In genomic region chr16:23901411-23901810, GRCm38 (mm10) we compare ENCODE assay signal across 28 mouse cellular contexts. TPM values are rescaled to one million over a fixed set of nuclear protein-coding genes. Genes with fewer than 3 reads are reported as not detected.
A peak's percentile ranks its signal among the peaks of the same experiment; 100 is the strongest.
DNase-seq lines count a peak whose midpoint lies in the region; ATAC-seq lines count a peak whose summit lies in the region.
"Had no signal": no experiment of that assay in that cellular context is flagged by ENCODE, and none has a peak within 500 bp of the region (broad histone marks: within the 10 kb centered on the region; RNA-seq: fewer than 3 reads in every experiment).

No protein-coding gene starts in this region.

- no peaks in the 10 kb centered on the region for H3K36me3 ChIP-seq in heart, embryonic 12.5 days
- no peaks in the 10 kb centered on the region for H3K36me3 ChIP-seq in forebrain, embryonic 12.5 days (replicated peaks)
- H3K36me3 ChIP-seq: embryonic facial prominence, embryonic 12.5 days; embryonic facial prominence, embryonic 15.5 days; forebrain, embryonic 15.5 days; heart, embryonic 10.5 days; hindbrain, embryonic 12.5 days; hindbrain, embryonic 15.5 days had no signal

- H3K4me2 ChIP-seq in heart, embryonic 12.5 days = no peak overlapping the region
- no peak overlapping the region for H3K4me2 ChIP-seq in forebrain, embryonic 12.5 days
- H3K4me2 ChIP-seq: embryonic facial prominence, embryonic 12.5 days; embryonic facial prominence, embryonic 15.5 days; forebrain, embryonic 15.5 days; hindbrain, embryonic 12.5 days; hindbrain, embryonic 15.5 days had no signal

- no peak overlapping the region for H3K9ac ChIP-seq in heart, embryonic 12.5 days
- no peak overlapping the region for H3K9ac ChIP-seq in forebrain, embryonic 12.5 days
- H3K9ac ChIP-seq: embryonic facial prominence, embryonic 12.5 days; embryonic facial prominence, embryonic 15.5 days; forebrain, embryonic 15.5 days; hindbrain, embryonic 12.5 days; hindbrain, embryonic 15.5 days had no signal

- no peaks in the 10 kb centered on the region for H3K9me3 ChIP-seq in heart, embryonic 12.5 days (replicated peaks)
- H3K9me3 ChIP-seq in forebrain, embryonic 12.5 days = no peaks in the 10 kb centered on the region
- H3K9me3 ChIP-seq: embryonic facial prominence, embryonic 12.5 days; embryonic facial prominence, embryonic 15.5 days; forebrain, embryonic 15.5 days; heart, embryonic 10.5 days; hindbrain, embryonic 12.5 days; hindbrain, embryonic 15.5 days had no signal

- H3K4me1 ChIP-seq in heart, embryonic 12.5 days (replicated peaks) = peaks cover 11% of the 10 kb centered on the region
- H3K4me1 ChIP-seq in forebrain, embryonic 12.5 days = peaks cover 13% of the 10 kb centered on the region

- WGBS in heart, embryonic 12.5 days = 81% methylated on average over 7 of the region's 7 CpGs
- 92% methylated on average over 7 of the region's 7 CpGs for WGBS in forebrain, embryonic 12.5 days

- no peak for ATAC-seq in heart, embryonic 12.5 days (ENCODE audit: insufficient number of reproducible peaks, low FRiP score)
- ATAC-seq in forebrain, embryonic 12.5 days (ENCODE audit: low FRiP score) = no peak
- ATAC-seq: activated CD4-positive, CD25-positive, alpha-beta regulatory T cell, adult 4 months; forebrain, embryonic 15.5 days; intestine, postnatal 0 days; Patski had no signal

- H3K27me3 ChIP-seq in heart, embryonic 12.5 days (replicated peaks) = peaks cover 12% of the 10 kb centered on the region; the same call in 1 of the 2 replicates
- peaks cover 11% of the 10 kb centered on the region; the same call in 1 of the 2 replicates for H3K27me3 ChIP-seq in forebrain, embryonic 12.5 days
- H3K27me3 ChIP-seq: embryonic facial prominence, embryonic 12.5 days; hindbrain, embryonic 12.5 days; hindbrain, embryonic 15.5 days had no signal

- H3K4me3 ChIP-seq in heart, embryonic 12.5 days = no peak overlapping the region
- H3K4me3 ChIP-seq in forebrain, embryonic 12.5 days (replicated peaks) = no peak overlapping the region
- H3K4me3 ChIP-seq: embryonic facial prominence, embryonic 12.5 days; embryonic facial prominence, embryonic 15.5 days; forebrain, embryonic 15.5 days; heart, adult 2 months; heart, embryonic 10.5 days; hindbrain, embryonic 12.5 days; hindbrain, embryonic 15.5 days had no signal

- DNase-seq in heart, adult 11 months = peak; percentile 58
- DNase-seq in ES-CJ7 (ENCODE audit: low read depth, low spot score) (peak; percentile 42), ZHBTc4 (ENCODE audit: low read depth, low spot score) (peak; percentile 22)
- no peak for DNase-seq in thymus, postnatal 25 days
- DNase-seq: adrenal gland, adult 8-10 months; adrenal gland, postnatal 25 days; B cell, adult 2 months; cerebellum, adult 11-12 months; cerebellum, adult 8-10 months; cerebellum, postnatal 14 days; gastrocnemius, postnatal 25 days; heart, adult 2 months had no signal

- H3K27ac ChIP-seq in heart, embryonic 12.5 days (ENCODE audit: poor library complexity, severe bottlenecking) = no peak overlapping the region
- H3K27ac ChIP-seq in forebrain, embryonic 12.5 days = no peak overlapping the region
- H3K27ac ChIP-seq: embryonic facial prominence, embryonic 12.5 days; embryonic facial prominence, embryonic 15.5 days; forebrain, embryonic 15.5 days; heart, adult 2 months; heart, embryonic 10.5 days; hindbrain, embryonic 12.5 days; hindbrain, embryonic 15.5 days had no signal

RNA-seq across cellular contexts. Expression of gene Sst, which starts 10.7 kb away (rescaled TPM):
- 0.26 TPM in 1 of 2 replicates, not detected in the other for polyA plus RNA-seq in heart, embryonic 12.5 days (2016; fragmentation: Nextera tagmentation; extraction: Ambion mirVana)
- polyA plus RNA-seq in forebrain, embryonic 12.5 days (2016; fragmentation: Nextera tagmentation; extraction: Ambion mirVana) = 43.4 and 45.5 TPM in 2 replicates
- polyA plus RNA-seq: activated CD4-positive, CD25-positive, alpha-beta regulatory T cell, adult 4 months; gonadal fat pad, adult 2 months; heart, adult 2 months; heart, embryonic 14.5 days; heart, postnatal 0 days; Patski had no signal

RNA-seq across cellular contexts. Expression of gene Rtp2, which starts 30.8 kb away (rescaled TPM):
- polyA plus RNA-seq in heart, embryonic 12.5 days (2016; fragmentation: Nextera tagmentation; extraction: Ambion mirVana) = not detected in 2 replicates
- 0.29 and 0.83 TPM in 2 replicates for polyA plus RNA-seq in forebrain, embryonic 12.5 days (2016; fragmentation: Nextera tagmentation; extraction: Ambion mirVana)
- polyA plus RNA-seq: activated CD4-positive, CD25-positive, alpha-beta regulatory T cell, adult 4 months; forebrain, embryonic 11.5 days; forebrain, embryonic 15.5 days; gonadal fat pad, adult 2 months; heart, adult 2 months; heart, embryonic 10.5 days; heart, embryonic 14.5 days; heart, postnatal 0 days; hindbrain, embryonic 12.5 days; hindbrain, embryonic 15.5 days; intestine, embryonic 14.5 days; intestine, postnatal 0 days; Patski had no signal

Comparison
In these comparisons a context has a peak if more than half of its experiments do, and no peak if none do; other contexts are left out.
1. RNA of gene Sst, which starts 10.7 kb away (polyA plus RNA-seq): 43.4 to 45.5 TPM in forebrain, embryonic 12.5 days; 0.26 TPM in heart, embryonic 12.5 days; every median in the first group is over 10 times any median in the second.